Mouse (Mus musculus) myocyte (in vitro differentiated cells): ENCODE results near the gene Slc37a3.

Source experiments
- CEBPB ChIP-seq: IDR thresholded peaks from 2 replicates; pipeline ENCODE4 v1.6.1; 2011; ENCODE audit warnings: mild to moderate bottlenecking, moderate library complexity; ENCODE audit not compliant: poor library complexity, insufficient read depth, severe bottlenecking
- E2F4 ChIP-seq: IDR thresholded peaks from one replicate; pipeline ENCODE4 v1.6.1; 2011; ENCODE audit warnings: mild to moderate bottlenecking, control low read depth, moderate library complexity; ENCODE audit not compliant: insufficient read depth
- MAX ChIP-seq: IDR thresholded peaks from one replicate; pipeline ENCODE4 v1.6.1; 2011; ENCODE audit warnings: low read depth, mild to moderate bottlenecking, control low read depth
- MYOD1 ChIP-seq, 3 experiments: IDR thresholded peaks; one replicate each; pipeline ENCODE4 v1.6.1; 2011; ENCODE audit warnings: control low read depth in 2 of 3, low read depth in 2 of 3, mild to moderate bottlenecking in 2 of 3, moderate library complexity in 1 of 3; ENCODE audit not compliant: insufficient read length in 2 of 3, control insufficient read depth in 1 of 3
- MYOG ChIP-seq, 3 experiments: IDR thresholded peaks; one replicate each; pipeline ENCODE4 v1.6.1; 2011; ENCODE audit warnings: control low read depth in 2 of 3, low read depth in 2 of 3, mild to moderate bottlenecking in 2 of 3; ENCODE audit not compliant: insufficient read length in 2 of 3, control insufficient read depth in 1 of 3, insufficient read depth in 1 of 3
- POLR2A ChIP-seq: IDR thresholded peaks from one replicate; pipeline ENCODE4 v1.6.1; 2011; ENCODE audit warnings: low read depth, mild to moderate bottlenecking, control low read depth, moderate library complexity; ENCODE audit not compliant: insufficient read length
- POLR2AphosphoS2 ChIP-seq: IDR thresholded peaks from one replicate; pipeline ENCODE4 v1.6.1; 2011; ENCODE audit warnings: low read depth, control low read depth; ENCODE audit not compliant: insufficient read length
- REST ChIP-seq: IDR thresholded peaks from one replicate; pipeline ENCODE4 v1.6.1; 2011; ENCODE audit warnings: mild to moderate bottlenecking, control low read depth, moderate library complexity; ENCODE audit not compliant: insufficient read depth, insufficient read length
- SRF ChIP-seq: IDR thresholded peaks from one replicate; pipeline ENCODE4 v1.6.1; 2011; ENCODE audit warnings: low read depth; ENCODE audit not compliant: control insufficient read depth, insufficient read length
- TCF12 ChIP-seq: IDR thresholded peaks from one replicate; pipeline ENCODE4 v1.6.1; 2011; ENCODE audit warnings: mild to moderate bottlenecking, control low read depth; ENCODE audit not compliant: poor library complexity, insufficient read depth, severe bottlenecking
- TCF3 ChIP-seq: IDR thresholded peaks from one replicate; pipeline ENCODE4 v1.6.1; 2011; ENCODE audit warnings: low read depth, control low read depth; ENCODE audit not compliant: insufficient read length
- USF1 ChIP-seq: IDR thresholded peaks from one replicate; pipeline ENCODE4 v1.6.1; 2011; ENCODE audit warnings: low read depth, mild to moderate bottlenecking, control low read depth, moderate library complexity

GRCm38 (mm10) chr6:39420867-39421266 is 43.4 kb upstream of the Slc37a3 start:
- TF ChIP-seq MYOG (IDR thresholded peaks at IDR 0.05; ENCODE audit: control insufficient read depth in 1 of 3, insufficient read depth in 1 of 3, insufficient read length in 2 of 3, low read depth in 2 of 3) (no peak), POLR2A (no peak), USF1 (no peak), TCF12 (no peak), E2F4 (no peak), MYOD1 (IDR thresholded peaks at IDR 0.05; ENCODE audit: control insufficient read depth in 1 of 3, insufficient read length in 2 of 3, low read depth in 2 of 3) (no peak), POLR2AphosphoS2 (no peak), TCF3 (no peak), CEBPB (no peak), MAX (no peak), REST (no peak), SRF (no peak)
